Mouse (Mus musculus) urinary bladder, postnatal 14 days (tissue): ENCODE measurements around the gene Nop2.
A peak's percentile ranks its signal among the peaks of the same experiment; 100 is the strongest.
"Not testable (repeated sequence)": the region's sequence is repeated elsewhere in the genome, so short reads cannot be mapped to it uniquely, and the experiment has no call there.

Source experiments
- DNase-seq: peaks from one replicate; pipeline ENCODE4 v3.0.0; 2021; ENCODE audit warnings: low spot score

Nop2 gene

GRCm38 (mm10) chr6:125153682-125154081, 22.0 kb downstream of the Nop2 start:
- no peak for DNase-seq

- peak; percentile 17 for DNase-seq
Measured at GRCm38 (mm10) chr6:125154550-125154949, 22.8 kb downstream of the Nop2 start.

- DNase-seq: no peak
Measured at GRCm38 (mm10) chr6:125155262-125155661, 23.6 kb downstream of the Nop2 start.

GRCm38 (mm10) chr6:125156491-125156890, 24.8 kb downstream of the Nop2 start:
- DNase-seq: no peak

- DNase-seq: no peak
Measured at GRCm38 (mm10) chr6:125156903-125157614, 25.4 kb downstream of the Nop2 start.

- DNase-seq: no peak
Measured at GRCm38 (mm10) chr6:125158944-125159492, 27.3 kb downstream of the Nop2 start.

- DNase-seq: no peak
Measured at GRCm38 (mm10) chr6:125159773-125160557, 28.3 kb downstream of the Nop2 start.

GRCm38 (mm10) chr6:125160558-125160853, 28.8 kb downstream of the Nop2 start:
- no peak for DNase-seq

- peak; percentile 65 for DNase-seq
Measured at GRCm38 (mm10) chr6:125160854-125161760, 29.4 kb downstream of the Nop2 start.

GRCm38 (mm10) chr6:125161971-125162370, 30.3 kb downstream of the Nop2 start:
- DNase-seq: peak; percentile 71

GRCm38 (mm10) chr6:125162615-125163305, 31.1 kb downstream of the Nop2 start:
- not testable (repeated sequence) for DNase-seq

- no peak for DNase-seq
Measured at GRCm38 (mm10) chr6:125163801-125164657, 32.3 kb downstream of the Nop2 start.

- peak; percentile 45 for DNase-seq
Measured at GRCm38 (mm10) chr6:125164672-125165327, 33.1 kb downstream of the Nop2 start.

GRCm38 (mm10) chr6:125165328-125165891, 33.7 kb downstream of the Nop2 start:
- DNase-seq: peak; percentile 98

- DNase-seq: peak; percentile 90
Measured at GRCm38 (mm10) chr6:125166051-125166751, 34.5 kb downstream of the Nop2 start, which contains the start of gene Gapdh. Gene Gapdh (minus strand): TSS chr6:125166467.

- DNase-seq: peak; percentile 23
Measured at GRCm38 (mm10) chr6:125166861-125167650, 35.3 kb downstream of the Nop2 start.

- no peak for DNase-seq
Measured at GRCm38 (mm10) chr6:125168086-125168485, 36.4 kb downstream of the Nop2 start.

GRCm38 (mm10) chr6:125170194-125170593, 38.5 kb downstream of the Nop2 start:
- DNase-seq: no peak
